Mouse (Mus musculus) stomach, embryonic 16.5 days (tissue): ENCODE results near the gene Slco2a1. TPM values are rescaled to one million over a fixed set of nuclear protein-coding genes. Genes with fewer than 3 reads are reported as not detected.

ENCODE experiments used
- ATAC-seq: fragments of 200-750 bp; cut with Nextera tagmentation; 2 replicates; pipeline ENCODE4 v1.8.0; 2017; ENCODE audit warnings: moderate number of reproducible peaks, moderate TSS enrichment; ENCODE audit not compliant: insufficient read depth, low FRiP score
- H3K27ac ChIP-seq: fragments of 300-500 bp; sonication (generic); 2 replicates; pipeline ENCODE4 v1.5.1; 2014; ENCODE audit warnings: low read length
- H3K27me3 ChIP-seq: fragments of 300-500 bp; sonication (generic); 2 replicates; pipeline ENCODE4 v1.6.1; 2014; ENCODE audit warnings: low read length, control low read depth, mixed read lengths; ENCODE audit not compliant: control insufficient read depth, insufficient read depth
- H3K36me3 ChIP-seq: fragments of 300-500 bp; sonication (generic); 2 replicates; pipeline ENCODE4 v1.6.1; 2014; ENCODE audit warnings: low read length; ENCODE audit not compliant: control insufficient read depth, insufficient read depth
- H3K4me1 ChIP-seq: fragments of 300-500 bp; sonication (generic); 2 replicates; pipeline ENCODE4 v1.6.1; 2014; ENCODE audit warnings: low read length, control low read depth, mixed read lengths; ENCODE audit not compliant: control insufficient read depth, insufficient read depth
- H3K4me2 ChIP-seq: fragments of 300-500 bp; sonication (generic); 2 replicates; pipeline ENCODE4 v1.6.1; 2014; ENCODE audit warnings: low read depth, low read length, mixed read lengths
- H3K4me3 ChIP-seq: fragments of 300-500 bp; sonication (generic); replicated peaks from 2 replicates; pipeline ENCODE4 v1.5.1; 2014; ENCODE audit warnings: mild to moderate bottlenecking, low read length
- H3K9ac ChIP-seq: fragments of 300-500 bp; sonication (generic); 2 replicates; pipeline ENCODE4 v1.6.1; 2014; ENCODE audit warnings: low read length
- H3K9me3 ChIP-seq: fragments of 300-500 bp; sonication (generic); replicated peaks from 2 replicates; pipeline ENCODE4 v1.6.1; 2016; ENCODE audit warnings: low read length, control low read depth; ENCODE audit not compliant: control insufficient read depth
- WGBS: fragments of 180-500 bp; shearing (Covaris S2); extraction: QIAGEN DNeasy Blood & Tissue Kit; methylation state at CpG from one replicate; pipeline ENCODE4 v1.1.7; 2014; 5-methylcytosine and 5-hydroxymethylcytosine counted together
- polyA plus RNA-seq: library from polyadenylated mRNA; unstranded; fragments of >200 nt; fragmentation: Nextera tagmentation; extraction: Ambion mirVana; gene quantifications from 2 replicates; pipeline ENCODE4 v1.2.1, GENCODE M21; 2015

Slco2a1 gene
- polyA plus RNA-seq, 1 experiment from 2014 or later, result 11.8 TPM

- Histone ChIP-seq H3K4me2 (no peak overlapping the region), H3K9ac (no peak overlapping the region), H3K9me3 (no peaks in the 10 kb centered on the region), H3K36me3 (no peaks in the 10 kb centered on the region), H3K4me1 (peaks cover 11% of the 10 kb centered on the region), H3K27me3 (peaks cover 37% of the 10 kb centered on the region), H3K27ac (no peak overlapping the region), H3K4me3 (no peak overlapping the region)
- no peak for ATAC-seq
- WGBS, result 47% methylated on average over 10 of the region's 11 CpGs
Measured at GRCm38 (mm10) chr9:103113351-103113750, 124.8 kb downstream of the Slco2a1 start.

- Histone ChIP-seq H3K27me3 (peaks cover 37% of the 10 kb centered on the region), H3K36me3 (no peaks in the 10 kb centered on the region), H3K9me3 (no peaks in the 10 kb centered on the region), H3K4me2 (no peak overlapping the region), H3K9ac (no peak overlapping the region), H3K27ac (no peak overlapping the region), H3K4me1 (peaks cover 11% of the 10 kb centered on the region), H3K4me3 (no peak overlapping the region)
- WGBS, result 61% methylated on average over 8 of the region's 8 CpGs
- no peak for ATAC-seq
Measured at GRCm38 (mm10) chr9:103114326-103114725, 125.8 kb downstream of the Slco2a1 start.

GRCm38 (mm10) chr9:103114901-103115300, 126.4 kb downstream of the Slco2a1 start:
- Histone ChIP-seq H3K4me3 (no peak overlapping the region), H3K27me3 (peaks cover 35% of the 10 kb centered on the region), H3K4me1 (peaks cover 11% of the 10 kb centered on the region), H3K9me3 (no peaks in the 10 kb centered on the region), H3K4me2 (no peak overlapping the region), H3K27ac (no peak overlapping the region), H3K9ac (no peak overlapping the region), H3K36me3 (no peaks in the 10 kb centered on the region)
- WGBS, result 86% methylated on average over 13 of the region's 13 CpGs
- ATAC-seq, result no peak

- peaks cover 6% of the 10 kb centered on the region; the same call in 1 of the 2 replicates for H3K4me1 ChIP-seq
- 70% methylated on average over 4 of the region's 4 CpGs for WGBS
Measured at GRCm38 (mm10) chr9:103116941-103117340, 128.4 kb downstream of the Slco2a1 start.

GRCm38 (mm10) chr9:103117495-103117894, 129.0 kb downstream of the Slco2a1 start:
- no peak overlapping the region for H3K9ac ChIP-seq
- no peak for ATAC-seq
- WGBS, result 64% methylated on average over 5 of the region's 5 CpGs

More at GRCm38 (mm10) chr9:103116941-103117340, 128.4 kb downstream of the Slco2a1 start:
- Histone ChIP-seq H3K36me3 (no peaks in the 10 kb centered on the region), H3K4me3 (no peak overlapping the region), H3K9ac (no peak overlapping the region), H3K4me2 (no peak overlapping the region), H3K9me3 (no peaks in the 10 kb centered on the region), H3K27ac (no peak overlapping the region), H3K27me3 (peaks cover 18% of the 10 kb centered on the region)
- no peak for ATAC-seq

GRCm38 (mm10) chr9:103117951-103118350, 129.4 kb downstream of the Slco2a1 start:
- H3K4me2 ChIP-seq, result no peak overlapping the region
- H3K9me3 ChIP-seq, result no peaks in the 10 kb centered on the region
- H3K4me1 ChIP-seq, result peaks cover under 1% of the 10 kb centered on the region; the same call in 1 of the 2 replicates
- H3K36me3 ChIP-seq, result no peaks in the 10 kb centered on the region
- H3K9ac ChIP-seq, result no peak overlapping the region
- no peak overlapping the region for H3K4me3 ChIP-seq
- no peak for ATAC-seq
- 90% methylated on average over 8 of the region's 8 CpGs for WGBS
- H3K27ac ChIP-seq, result no peak overlapping the region
- H3K27me3 ChIP-seq, result peaks cover 8% of the 10 kb centered on the region

More at GRCm38 (mm10) chr9:103117495-103117894, 129.0 kb downstream of the Slco2a1 start:
- H3K4me3 ChIP-seq, result no peak overlapping the region
- peaks cover 12% of the 10 kb centered on the region for H3K27me3 ChIP-seq
- H3K36me3 ChIP-seq, result no peaks in the 10 kb centered on the region
- no peaks in the 10 kb centered on the region for H3K9me3 ChIP-seq
- H3K4me2 ChIP-seq, result no peak overlapping the region
- H3K27ac ChIP-seq, result no peak overlapping the region
- peaks cover 5% of the 10 kb centered on the region; the same call in 1 of the 2 replicates for H3K4me1 ChIP-seq

GRCm38 (mm10) chr9:103118651-103119275, 130.3 kb downstream of the Slco2a1 start:
- H3K4me1 ChIP-seq, result no peaks in the 10 kb centered on the region
- H3K4me3 ChIP-seq, result no peak overlapping the region
- no peak for ATAC-seq
- H3K9ac ChIP-seq, result no peak overlapping the region
- no peak overlapping the region for H3K27ac ChIP-seq
- 77% methylated on average over 5 of the region's 5 CpGs for WGBS
- H3K4me2 ChIP-seq, result no peak overlapping the region
- no peaks in the 10 kb centered on the region for H3K27me3 ChIP-seq
- H3K9me3 ChIP-seq, result no peaks in the 10 kb centered on the region
- H3K36me3 ChIP-seq, result no peaks in the 10 kb centered on the region

- Histone ChIP-seq H3K27me3 (no peaks in the 10 kb centered on the region), H3K4me3 (no peak overlapping the region), H3K9me3 (no peaks in the 10 kb centered on the region), H3K4me2 (no peak overlapping the region), H3K9ac (no peak overlapping the region), H3K36me3 (no peaks in the 10 kb centered on the region), H3K4me1 (no peaks in the 10 kb centered on the region), H3K27ac (no peak overlapping the region)
- no peak for ATAC-seq
- 81% methylated on average over 9 of the region's 9 CpGs for WGBS
Measured at GRCm38 (mm10) chr9:103119781-103120180, 131.3 kb downstream of the Slco2a1 start.

GRCm38 (mm10) chr9:103120231-103120630, 131.7 kb downstream of the Slco2a1 start:
- H3K4me2 ChIP-seq, result no peak overlapping the region
- no peaks in the 10 kb centered on the region for H3K4me1 ChIP-seq
- no peak overlapping the region for H3K27ac ChIP-seq
- no peak overlapping the region for H3K9ac ChIP-seq
- no peaks in the 10 kb centered on the region for H3K36me3 ChIP-seq
- 43% methylated on average over 2 of the region's 2 CpGs for WGBS
- H3K4me3 ChIP-seq, result no peak overlapping the region
- no peaks in the 10 kb centered on the region for H3K9me3 ChIP-seq
- no peak for ATAC-seq
- no peaks in the 10 kb centered on the region for H3K27me3 ChIP-seq
